Comparison of ENCODE assay signal across 9 mouse cellular contexts in genomic region chr11:22001321-22002061, GRCm38 (mm10). TPM values are rescaled to one million over a fixed set of nuclear protein-coding genes. Genes with fewer than 3 reads are reported as not detected.
DNase-seq lines count a peak whose midpoint lies in the region; ATAC-seq and TF ChIP-seq lines count a peak whose summit lies in the region.
"Had no signal": no experiment of that assay in that cellular context is flagged by ENCODE, and none has a peak within 500 bp of the region (broad histone marks: within the 10 kb centered on the region; RNA-seq: fewer than 3 reads in every experiment).

No protein-coding gene starts in this region.

- no peak for DNase-seq in frontal cortex, adult 2 months (ENCODE audit: extremely low spot score in 1 of 2, low spot score in 1 of 2)
- peak; percentile 41 for DNase-seq in adrenal gland, postnatal 25 days
- peak; percentile 40 for DNase-seq in hindbrain, postnatal 0 days (ENCODE audit: low spot score)
- peak; percentile 86 for DNase-seq in neural tube, embryonic 10.5 days (ENCODE audit: extremely low spot score, low spot score)
- DNase-seq in yolk sac, embryonic 10.5 days (ENCODE audit: low spot score), result peak; percentile 88

- peaks cover 40% of the 10 kb centered on the region for H3K4me1 ChIP-seq in forebrain, embryonic 16.5 days (replicated peaks; ENCODE audit: control insufficient read depth, insufficient read depth, low read length)
- H3K4me1 ChIP-seq in hindbrain, postnatal 0 days (ENCODE audit: insufficient read depth, low read length), result peaks cover 9% of the 10 kb centered on the region; the same call in 1 of the 2 replicates
- H3K4me1 ChIP-seq in limb, embryonic 15.5 days, result peaks cover 51% of the 10 kb centered on the region

- H3K9me3 ChIP-seq in forebrain, embryonic 16.5 days (ENCODE audit: control insufficient read depth, low read length), result no peaks in the 10 kb centered on the region
- H3K9me3 ChIP-seq in hindbrain, postnatal 0 days (ENCODE audit: low read length), result no peaks in the 10 kb centered on the region
- H3K9me3 ChIP-seq in limb, embryonic 15.5 days, result no peaks in the 10 kb centered on the region

- H3K4me2 ChIP-seq in forebrain, embryonic 16.5 days (ENCODE audit: low read length), result peak overlapping the region; percentile 68
- peak overlapping the region; percentile 59 for H3K4me2 ChIP-seq in hindbrain, postnatal 0 days (ENCODE audit: low read depth, low read length)
- peak overlapping the region; percentile 90 for H3K4me2 ChIP-seq in limb, embryonic 15.5 days

- WGBS in forebrain, embryonic 16.5 days, result under 1% methylated on average over 56 of the region's 59 CpGs
- WGBS in hindbrain, postnatal 0 days, result 2% methylated on average over 52 of the region's 59 CpGs
- under 1% methylated on average over 48 of the region's 59 CpGs for WGBS in limb, embryonic 15.5 days

- H3K27me3 ChIP-seq in forebrain, embryonic 16.5 days (replicated peaks; ENCODE audit: control insufficient read depth, insufficient read depth, low read length), result peaks cover 26% of the 10 kb centered on the region
- H3K27me3 ChIP-seq in hindbrain, postnatal 0 days (ENCODE audit: insufficient read depth, low read length), result peaks cover 72% of the 10 kb centered on the region
- peaks cover 87% of the 10 kb centered on the region for H3K27me3 ChIP-seq in limb, embryonic 15.5 days

- peak; percentile 48 for ATAC-seq in frontal cortex, adult (ENCODE audit: low TSS enrichment)
- peak; percentile 85 for ATAC-seq in forebrain, embryonic 16.5 days
- ATAC-seq in hindbrain, postnatal 0 days, result peak; percentile 77
- peak; percentile 80 for ATAC-seq in limb, embryonic 15.5 days (ENCODE audit: insufficient number of reproducible peaks, low FRiP score, low TSS enrichment, low read depth)

- H3K36me3 ChIP-seq in forebrain, embryonic 16.5 days (ENCODE audit: control insufficient read depth, insufficient read depth), result no peaks in the 10 kb centered on the region
- H3K36me3 ChIP-seq in hindbrain, postnatal 0 days (ENCODE audit: insufficient read depth, low read length), result no peaks in the 10 kb centered on the region
- 0 out of 2 replicates have a peak, but pooled peaks cover 3% of the 10 kb centered on the region for H3K36me3 ChIP-seq in limb, embryonic 15.5 days

- peak overlapping the region; percentile 88 for H3K27ac ChIP-seq in forebrain, embryonic 16.5 days (ENCODE audit: low read length)
- H3K27ac ChIP-seq in hindbrain, postnatal 0 days, result no peak overlapping the region
- H3K27ac ChIP-seq in limb, embryonic 15.5 days, result peak overlapping the region; percentile 68

- TF ChIP-seq CTCF in hindbrain, postnatal 0 days (IDR thresholded peaks at IDR 0.05; ENCODE audit: low read depth), result no peak

- peak overlapping the region; percentile 74 for H3K9ac ChIP-seq in forebrain, embryonic 16.5 days (replicated peaks; ENCODE audit: low read depth, low read length)
- no peak overlapping the region for H3K9ac ChIP-seq in hindbrain, postnatal 0 days (replicated peaks; ENCODE audit: low read length)
- peak overlapping the region; percentile 37; the same call in 1 of the 2 replicates for H3K9ac ChIP-seq in limb, embryonic 15.5 days

- H3K4me3 ChIP-seq in forebrain, embryonic 16.5 days (replicated peaks; ENCODE audit: low read length), result peak overlapping the region; percentile 59
- H3K4me3 ChIP-seq in hindbrain, postnatal 0 days (ENCODE audit: low read length), result peak overlapping the region; percentile 40
- peak overlapping the region; percentile 55 for H3K4me3 ChIP-seq in limb, embryonic 15.5 days

RNA-seq across cellular contexts. Expression of gene Otx1, which starts 1.2 kb away (rescaled TPM):
- polyA plus RNA-seq in frontal cortex, adult 2 months (2012; rRNA removed), result 3.5 and 3.7 TPM in 2 replicates
- total RNA-seq in adrenal gland, postnatal 25 days (2021), result not detected in 2 replicates
- 9.3 and 9.5 TPM in 2 replicates for polyA plus RNA-seq in forebrain, embryonic 16.5 days (2015; fragmentation: Nextera tagmentation; extraction: Ambion mirVana)
- 0.36 and 1.2 TPM in 2 replicates for total RNA-seq in hindbrain, postnatal 0 days (2014; rRNA removed)
- 0.74 and 0.86 TPM in 2 replicates for polyA plus RNA-seq in hindbrain, postnatal 0 days (2015; fragmentation: Nextera tagmentation; extraction: Ambion mirVana)
- 2.7 and 2.9 TPM in 2 replicates for polyA plus RNA-seq in limb, embryonic 15.5 days (2015; fragmentation: Nextera tagmentation; extraction: Ambion mirVana)
- total RNA-seq: MEL had no signal

Comparison
In these comparisons a context has a peak if more than half of its experiments do, and no peak if none do; other contexts are left out.
1. DNase-seq: peak in adrenal gland, postnatal 25 days (single experiment), hindbrain, postnatal 0 days (single experiment), neural tube, embryonic 10.5 days (single experiment) and yolk sac, embryonic 10.5 days (single experiment); none in frontal cortex, adult 2 months (0 of 2).
2. Peak in every context shown above with its lines, with median percentiles within 50 percentile points of each other: ATAC-seq, H3K4me2 ChIP-seq and H3K4me3 ChIP-seq.